In genomic region chr11:29525988-29526794, GRCm38 (mm10) we compare ENCODE assay signal across 8 mouse cellular contexts. TPM values are rescaled to one million over a fixed set of nuclear protein-coding genes. Genes with fewer than 3 reads are reported as not detected.
DNase-seq lines count a peak whose midpoint lies in the region; ATAC-seq and TF ChIP-seq lines count a peak whose summit lies in the region.

Gene Mtif2, plus strand, starts transcription at chr11:29526408.

- intact Hi-C loops in heart, postnatal 25 days (cut with DNase I), result loop anchor here (2.0 to 5.0 kb wide), 3 partner anchors 21 to 259 kb away; partner anchors contain the start of genes Ccdc88a and Clhc1

- H3K9me3 ChIP-seq in ES-E14 (ENCODE audit: control insufficient read depth, insufficient read depth, low read depth, low read length), result no peaks in the 10 kb centered on the region
- H3K9me3 ChIP-seq in forebrain, embryonic 16.5 days (ENCODE audit: control insufficient read depth, low read length), result no peaks in the 10 kb centered on the region
- H3K9me3 ChIP-seq in liver, postnatal 0 days (ENCODE audit: low read length), result no peaks in the 10 kb centered on the region
- no peaks in the 10 kb centered on the region for H3K9me3 ChIP-seq in neural tube, embryonic 13.5 days

- ATAC-seq in forebrain, embryonic 16.5 days, result peak; percentile 97
- ATAC-seq in liver, postnatal 0 days, result peak; percentile 97
- peak; percentile 96 for ATAC-seq in neural tube, embryonic 13.5 days (ENCODE audit: low read depth)

- peak within 1 kb of the TSS; percentile 80 to 83 for H3K4me3 ChIP-seq in ES-E14 (ENCODE audit: insufficient read depth in 1 of 2, low read depth in 1 of 2, low read length in 2 of 2, poor library complexity in 1 of 2, severe bottlenecking in 1 of 2)
- peak within 1 kb of the TSS; percentile 74 for H3K4me3 ChIP-seq in forebrain, embryonic 16.5 days (replicated peaks; ENCODE audit: low read length)
- H3K4me3 ChIP-seq in liver, postnatal 0 days (ENCODE audit: low read depth, low read length), result peak within 1 kb of the TSS; percentile 71
- H3K4me3 ChIP-seq in neural tube, embryonic 13.5 days, result peak within 1 kb of the TSS; percentile 70

- no peaks in the 10 kb centered on the region for H3K27me3 ChIP-seq in forebrain, embryonic 16.5 days (replicated peaks; ENCODE audit: control insufficient read depth, insufficient read depth, low read length)
- no peaks in the 10 kb centered on the region for H3K27me3 ChIP-seq in liver, postnatal 0 days (ENCODE audit: insufficient read depth, low read length)
- H3K27me3 ChIP-seq in neural tube, embryonic 13.5 days, result no peaks in the 10 kb centered on the region

- TF ChIP-seq EP300 in liver, postnatal 0 days (IDR thresholded peaks at IDR 0.05; ENCODE audit: low read depth), result peak; percentile 21; the same call in 1 of the 2 replicates

- peak within 1 kb of the TSS; percentile 61 for H3K27ac ChIP-seq in ES-E14 (ENCODE audit: insufficient read depth, low read depth, low read length, poor library complexity, severe bottlenecking)
- peak within 1 kb of the TSS; percentile 81 for H3K27ac ChIP-seq in forebrain, embryonic 16.5 days (ENCODE audit: low read length)
- H3K27ac ChIP-seq in liver, postnatal 0 days (ENCODE audit: low read depth), result peak within 1 kb of the TSS; percentile 77
- H3K27ac ChIP-seq in neural tube, embryonic 13.5 days (replicated peaks), result peak within 1 kb of the TSS; percentile 87

- in situ Hi-C loops in ES-E14 (cut with MboI; ENCODE audit: low sequenced_read_pairs in 2 of 2, unreplicated experiment in 2 of 2), result no loop called here

- peak within 1 kb of the TSS; percentile 87 for H3K9ac ChIP-seq in ES-E14 (ENCODE audit: insufficient read depth, low read depth, low read length, poor library complexity, severe bottlenecking)
- peak within 1 kb of the TSS; percentile 78 for H3K9ac ChIP-seq in forebrain, embryonic 16.5 days (replicated peaks; ENCODE audit: low read depth, low read length)
- H3K9ac ChIP-seq in liver, postnatal 0 days (replicated peaks), result peak within 1 kb of the TSS; percentile 81
- peak within 1 kb of the TSS; percentile 84 for H3K9ac ChIP-seq in neural tube, embryonic 13.5 days

- peak; percentile 79 for DNase-seq in ES-E14 (ENCODE audit: low read depth, low spot score)
- peak; percentile 76 to 81 for DNase-seq in cerebellum, adult 18-20 months
- peak; percentile 47 for DNase-seq in heart, postnatal 25 days (ENCODE audit: low spot score)
- peak; percentile 75 for DNase-seq in layer of hippocampus, adult 11-12 months (ENCODE audit: low spot score)
- DNase-seq in liver, postnatal 0 days, result peak; percentile 85
- DNase-seq in telencephalon, adult 2 months (ENCODE audit: low read depth, low spot score), result peak; percentile 89

- peaks cover 2% of the 10 kb centered on the region; the same call in 1 of the 2 replicates for H3K36me3 ChIP-seq in ES-E14 (ENCODE audit: control insufficient read depth, insufficient read depth, low read length, poor library complexity, severe bottlenecking)
- H3K36me3 ChIP-seq in forebrain, embryonic 16.5 days (ENCODE audit: control insufficient read depth, insufficient read depth), result peaks cover 7% of the 10 kb centered on the region
- peaks cover 6% of the 10 kb centered on the region for H3K36me3 ChIP-seq in liver, postnatal 0 days (replicated peaks; ENCODE audit: insufficient read depth, low read length)
- H3K36me3 ChIP-seq in neural tube, embryonic 13.5 days, result peaks cover 14% of the 10 kb centered on the region

- H3K4me2 ChIP-seq in forebrain, embryonic 16.5 days (ENCODE audit: low read length), result peak within 1 kb of the TSS; percentile 87
- H3K4me2 ChIP-seq in liver, postnatal 0 days (ENCODE audit: low read depth, low read length), result peak within 1 kb of the TSS; percentile 76
- H3K4me2 ChIP-seq in neural tube, embryonic 13.5 days, result peak within 1 kb of the TSS; percentile 75

- TF ChIP-seq CTCF in liver, postnatal 0 days (IDR thresholded peaks at IDR 0.05; ENCODE audit: low read depth), result peak; percentile 28

- no peaks in the 10 kb centered on the region for H3K4me1 ChIP-seq in ES-E14 (ENCODE audit: control insufficient read depth in 2 of 2, insufficient read depth in 2 of 2, low read length in 2 of 2, poor library complexity in 1 of 2)
- peaks cover 11% of the 10 kb centered on the region for H3K4me1 ChIP-seq in forebrain, embryonic 16.5 days (replicated peaks; ENCODE audit: control insufficient read depth, insufficient read depth, low read length)
- peaks cover 9% of the 10 kb centered on the region for H3K4me1 ChIP-seq in liver, postnatal 0 days (ENCODE audit: insufficient read depth)
- H3K4me1 ChIP-seq in neural tube, embryonic 13.5 days (replicated peaks), result peaks cover 26% of the 10 kb centered on the region

- WGBS in forebrain, embryonic 16.5 days, result 2% methylated on average over 46 of the region's 47 CpGs
- WGBS in liver, postnatal 0 days (ENCODE audit: insufficient replicate concordance), result 2% methylated on average over 47 of the region's 47 CpGs
- 3% methylated on average over 47 of the region's 47 CpGs for WGBS in neural tube, embryonic 13.5 days

TF ChIP-seq in ES-E14, 5 proteins besides CTCF, POLR2A, EP300 and RAD21:
- TF ChIP-seq HCFC1 (IDR thresholded peaks at IDR 0.05; ENCODE audit: borderline replicate concordance, insufficient read depth, low read length) (peak; percentile 84), CHD2 (IDR thresholded peaks at IDR 0.05; ENCODE audit: low read depth, low read length) (no peak), MAFK (IDR thresholded peaks at IDR 0.05; ENCODE audit: insufficient read depth, low read depth, low read length) (no peak), ZC3H11A (IDR thresholded peaks at IDR 0.05; ENCODE audit: borderline replicate concordance, low read depth, low read length) (no peak), ZNF384 (IDR thresholded peaks at IDR 0.05; ENCODE audit: low read depth, low read length) (peak; percentile 55; the same call in 1 of the 2 replicates)
TF ChIP-seq in ES-E14: peak in this region for 2.

RNA-seq across cellular contexts. Expression of gene Mtif2, which starts in this region (rescaled TPM):
- 24.3 and 30.0 TPM in 2 replicates for total RNA-seq in ES-E14 (2012; rRNA removed)
- 55.4 and 65.8 TPM in 2 replicates for polyA plus RNA-seq in forebrain, embryonic 16.5 days (2015; fragmentation: Nextera tagmentation; extraction: Ambion mirVana)
- 10 to 100 TPM; 66.2 to 67.2 TPM for total RNA-seq in heart, postnatal 25 days (2021)
- 20.2 and 21.2 TPM in 2 replicates for polyA plus RNA-seq in liver, postnatal 0 days (2015; fragmentation: Nextera tagmentation; extraction: Ambion mirVana)
- polyA plus RNA-seq in neural tube, embryonic 13.5 days (2015; fragmentation: Nextera tagmentation; extraction: Ambion mirVana), result 53.1 and 59.4 TPM in 2 replicates

Comparison
In these comparisons a context has a peak if more than half of its experiments do, and no peak if none do; other contexts are left out.
1. Peak in every context shown above with its lines: DNase-seq, ATAC-seq, H3K4me3 ChIP-seq and H3K27ac ChIP-seq.